Mouse (Mus musculus): Measurements from ENCODE around the gene Pgls. TPM values are rescaled to one million over a fixed set of nuclear protein-coding genes. Genes with fewer than 3 reads are reported as not detected.

Gene Pgls
- 241 and 243 TPM in 2 replicates for polyA plus RNA-seq (2015; fragmentation: Nextera tagmentation; extraction: Ambion mirVana)

DNA sequence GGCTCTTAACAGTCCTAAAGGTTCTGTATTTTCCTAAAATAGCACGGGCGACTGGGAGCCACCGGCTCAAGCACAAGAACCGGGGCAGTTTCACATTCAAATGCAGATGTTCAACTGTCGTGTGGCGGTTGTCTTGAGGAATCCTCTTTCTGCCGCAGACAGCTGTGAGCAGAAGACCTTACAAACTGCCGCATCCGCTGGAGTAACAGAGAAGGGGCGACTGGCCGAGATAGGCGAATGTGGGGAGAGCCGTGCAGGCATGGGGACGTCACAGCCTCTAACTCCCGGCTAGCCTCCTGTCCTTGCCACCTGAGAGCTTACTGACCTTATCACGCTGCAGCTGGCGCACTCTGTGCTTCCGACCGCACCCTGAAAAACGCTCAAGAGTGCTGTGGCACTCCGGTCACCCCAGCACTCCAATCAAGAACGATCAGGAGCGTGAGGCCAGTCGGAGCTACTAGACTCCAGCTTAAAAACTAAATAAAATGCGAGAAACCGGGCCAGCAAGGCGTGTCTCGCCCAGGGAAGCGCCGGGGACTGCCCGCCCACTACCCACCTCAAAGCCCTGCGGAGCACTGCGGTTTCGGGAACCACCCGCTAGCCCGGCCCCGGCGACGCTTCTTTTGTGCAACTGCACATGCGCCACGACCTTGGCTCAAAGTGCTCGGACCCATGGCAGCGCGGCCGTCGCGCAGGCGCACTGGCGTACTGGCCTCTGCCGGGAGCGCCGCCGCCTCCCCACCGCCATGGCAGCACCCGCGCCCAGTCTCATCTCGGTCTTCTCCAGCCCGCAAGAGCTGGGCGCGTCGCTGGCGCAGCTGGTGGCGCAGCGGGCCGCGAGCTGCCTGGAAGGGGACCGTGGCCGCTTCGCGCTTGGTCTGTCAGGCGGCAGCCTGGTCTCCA lies at the start of gene Pgls:
Pgls (plus strand) TSS at position 706 of the 903 bp plus-strand sequence.
- ATAC-seq = peak; percentile 92
- Histone ChIP-seq H3K27me3 (replicated peaks) (no peaks in the 10 kb centered on the region), H3K36me3 (0 out of 2 replicates have a peak, but pooled peaks cover 4% of the 10 kb centered on the region), H3K4me1 (replicated peaks) (peaks cover 27% of the 10 kb centered on the region), H3K4me3 (replicated peaks) (peak within 1 kb of the TSS; percentile 88), H3K9ac (peak within 1 kb of the TSS; percentile 93), H3K4me2 (replicated peaks) (peak within 1 kb of the TSS; percentile 87), H3K27ac (peak within 1 kb of the TSS; percentile 99), H3K9me3 (no peaks in the 10 kb centered on the region)
- under 1% methylated on average over 71 of the region's 71 CpGs for WGBS

DNA sequence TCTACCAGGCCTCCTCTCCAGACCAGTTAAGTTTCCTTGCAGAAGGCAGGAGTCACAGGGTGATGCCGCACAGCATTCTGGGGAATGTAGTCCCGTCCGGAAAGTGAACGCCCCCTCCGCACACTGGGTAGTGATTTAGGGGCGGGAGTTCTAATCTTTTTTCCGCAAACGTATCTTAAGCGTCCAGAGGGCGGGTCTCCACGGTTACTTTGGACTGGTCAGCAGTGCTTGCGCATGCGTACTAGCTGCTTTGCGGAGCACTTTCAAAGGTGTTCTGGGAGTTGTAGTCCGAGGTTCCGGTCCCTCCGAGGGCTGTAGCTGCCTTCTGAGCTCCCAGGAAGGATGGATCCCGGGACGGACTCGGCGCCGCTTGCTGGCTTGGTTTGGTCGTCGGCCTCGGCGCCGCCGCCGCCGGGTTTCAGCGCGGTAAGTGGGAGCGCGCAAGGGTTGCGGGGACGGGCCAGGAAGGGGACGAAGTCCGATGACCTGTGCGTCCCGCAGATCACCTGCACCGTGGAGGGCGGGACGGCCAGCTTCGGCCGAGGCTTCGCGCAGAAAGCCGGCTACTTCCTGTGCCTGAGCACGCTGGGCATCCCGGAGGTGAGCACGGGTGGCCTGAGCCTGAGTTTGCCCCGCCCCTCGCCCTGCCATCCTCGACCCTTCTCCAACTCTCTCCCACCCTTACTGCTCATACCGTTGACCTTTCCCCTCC lies 49.2 kb upstream of the Pgls start, which contains the start of gene Mvb12a:
Mvb12a (plus strand) TSS at position 291 of the 712 bp plus-strand sequence.
- under 1% methylated on average over 55 of the region's 55 CpGs for WGBS
- H3K36me3 ChIP-seq = peaks cover 14% of the 10 kb centered on the region
- peak within 1 kb of the TSS; percentile 68; the same call in 1 of the 2 replicates for H3K27ac ChIP-seq
- peaks cover 13% of the 10 kb centered on the region for H3K4me1 ChIP-seq (replicated peaks)
- H3K27me3 ChIP-seq (replicated peaks) = no peaks in the 10 kb centered on the region
- peak within 1 kb of the TSS; percentile 86 for H3K4me2 ChIP-seq (replicated peaks)
- peak within 1 kb of the TSS; percentile 68 for H3K9ac ChIP-seq
- H3K9me3 ChIP-seq = no peaks in the 10 kb centered on the region
- peak; percentile 97 for ATAC-seq
- H3K4me3 ChIP-seq (replicated peaks) = peak within 1 kb of the TSS; percentile 79

DNA sequence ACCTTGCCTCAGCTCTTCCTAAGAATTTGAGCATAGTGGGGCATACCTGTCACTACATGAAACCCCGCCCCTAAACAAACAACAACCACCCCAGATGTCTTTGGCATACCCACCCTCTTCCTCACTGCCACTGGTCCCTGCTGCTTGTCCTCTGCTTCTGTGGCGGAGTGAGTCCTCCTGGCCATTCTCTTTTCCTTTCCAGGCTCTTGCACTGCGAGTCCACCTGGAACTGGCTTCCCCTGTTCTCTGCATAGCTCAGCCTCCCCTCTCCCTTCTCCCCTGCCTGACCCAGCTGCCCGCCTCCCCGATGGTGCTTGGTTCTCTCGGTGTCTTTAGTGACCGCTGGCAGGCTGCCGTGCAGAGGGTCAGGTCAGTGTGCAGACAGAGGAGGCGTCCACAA lies 48.2 kb upstream of the Pgls start:
- no peak for ATAC-seq
- Histone ChIP-seq H3K27me3 (replicated peaks) (no peaks in the 10 kb centered on the region), H3K9me3 (no peaks in the 10 kb centered on the region), H3K4me1 (replicated peaks) (peaks cover 10% of the 10 kb centered on the region), H3K4me3 (replicated peaks) (peak overlapping the region; percentile 79), H3K27ac (no peak overlapping the region), H3K4me2 (replicated peaks) (peak overlapping the region; percentile 86), H3K9ac (peak overlapping the region; percentile 68), H3K36me3 (peaks cover 21% of the 10 kb centered on the region)
- 83% methylated on average over 9 of the region's 9 CpGs for WGBS

DNA sequence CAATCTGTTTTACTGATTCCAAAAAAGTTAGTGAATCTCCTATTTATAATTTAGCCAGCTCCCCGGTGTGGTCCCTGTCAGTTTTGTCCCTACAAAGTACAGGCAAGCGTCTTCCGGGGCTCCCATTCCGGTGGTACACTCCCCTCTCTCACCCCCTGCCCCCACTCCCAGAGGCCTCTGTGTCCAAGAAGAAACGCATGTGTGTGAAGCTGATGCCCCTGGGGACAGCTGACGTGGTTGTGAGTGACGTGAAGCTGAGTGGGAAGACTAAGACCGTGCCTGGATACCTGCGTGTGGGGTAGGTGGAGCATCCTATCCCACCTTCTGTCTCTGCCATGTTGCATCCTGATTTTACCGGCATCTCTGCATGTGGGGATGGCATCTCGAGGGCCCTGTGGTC lies 46.9 kb upstream of the Pgls start:
- WGBS = 93% methylated on average over 11 of the region's 11 CpGs
- Histone ChIP-seq H3K4me2 (replicated peaks) (no peak overlapping the region), H3K4me3 (replicated peaks) (no peak overlapping the region), H3K9ac (no peak overlapping the region), H3K27ac (no peak overlapping the region), H3K36me3 (peaks cover 23% of the 10 kb centered on the region), H3K9me3 (no peaks in the 10 kb centered on the region), H3K4me1 (replicated peaks) (peaks cover 10% of the 10 kb centered on the region), H3K27me3 (replicated peaks) (no peaks in the 10 kb centered on the region)
- ATAC-seq = no peak

DNA sequence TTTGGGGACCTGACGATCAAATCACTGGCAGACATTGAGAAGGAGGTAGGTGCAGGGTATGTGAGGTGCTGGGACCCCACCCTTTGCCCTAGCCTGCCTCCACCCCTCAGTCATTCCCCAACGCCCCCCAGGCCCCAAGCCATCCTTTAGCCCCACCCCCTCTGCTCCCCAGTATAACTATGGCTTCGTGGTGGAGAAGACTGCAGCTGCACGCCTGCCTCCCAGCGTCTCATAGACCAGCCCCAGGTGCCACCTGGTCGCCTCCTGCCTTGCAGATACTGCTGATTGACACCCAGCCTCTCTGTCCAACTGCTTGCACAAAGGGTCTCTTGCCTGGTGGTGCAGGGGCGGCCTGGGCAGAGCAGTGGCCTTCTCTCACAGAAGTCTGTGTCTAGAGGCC lies 44.4 kb upstream of the Pgls start:
- no peaks in the 10 kb centered on the region for H3K9me3 ChIP-seq
- H3K4me3 ChIP-seq (replicated peaks) = no peak overlapping the region
- no peak overlapping the region for H3K9ac ChIP-seq
- H3K36me3 ChIP-seq = peaks cover 23% of the 10 kb centered on the region
- no peak for ATAC-seq
- H3K4me1 ChIP-seq (replicated peaks) = peaks cover 11% of the 10 kb centered on the region
- no peak overlapping the region for H3K4me2 ChIP-seq (replicated peaks)
- WGBS = 92% methylated on average over 7 of the region's 7 CpGs
- no peaks in the 10 kb centered on the region for H3K27me3 ChIP-seq (replicated peaks)
- H3K27ac ChIP-seq = no peak overlapping the region

DNA sequence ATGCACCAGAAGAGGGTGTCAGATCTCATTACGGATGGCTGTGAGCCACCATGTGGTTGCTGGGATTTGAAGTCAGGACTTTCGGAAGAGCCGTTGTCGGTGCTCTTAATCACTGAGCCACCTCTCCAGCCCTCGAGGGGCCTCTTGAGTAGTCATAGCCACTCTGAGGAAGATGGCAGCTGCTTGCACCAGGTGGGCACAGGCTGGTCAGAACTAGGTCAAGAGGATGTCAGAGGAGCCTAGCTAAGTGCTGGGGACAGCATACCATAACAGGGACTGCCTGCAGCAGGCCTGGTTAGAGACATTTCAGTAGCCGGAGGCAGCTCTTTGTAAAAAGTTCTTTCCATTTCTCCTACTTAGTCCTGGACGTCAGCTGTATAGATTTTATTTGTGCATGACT lies 41.2 kb upstream of the Pgls start:
- ATAC-seq = no peak
- Histone ChIP-seq H3K9me3 (no peaks in the 10 kb centered on the region), H3K4me2 (replicated peaks) (no peak overlapping the region), H3K4me1 (replicated peaks) (0 out of 2 replicates have a peak, but pooled peaks cover 2% of the 10 kb centered on the region), H3K27me3 (replicated peaks) (0 out of 2 replicates have a peak, but pooled peaks cover 4% of the 10 kb centered on the region), H3K27ac (no peak overlapping the region), H3K4me3 (replicated peaks) (no peak overlapping the region), H3K9ac (no peak overlapping the region), H3K36me3 (peaks cover 15% of the 10 kb centered on the region)
- 71% methylated on average over 7 of the region's 7 CpGs for WGBS

DNA sequence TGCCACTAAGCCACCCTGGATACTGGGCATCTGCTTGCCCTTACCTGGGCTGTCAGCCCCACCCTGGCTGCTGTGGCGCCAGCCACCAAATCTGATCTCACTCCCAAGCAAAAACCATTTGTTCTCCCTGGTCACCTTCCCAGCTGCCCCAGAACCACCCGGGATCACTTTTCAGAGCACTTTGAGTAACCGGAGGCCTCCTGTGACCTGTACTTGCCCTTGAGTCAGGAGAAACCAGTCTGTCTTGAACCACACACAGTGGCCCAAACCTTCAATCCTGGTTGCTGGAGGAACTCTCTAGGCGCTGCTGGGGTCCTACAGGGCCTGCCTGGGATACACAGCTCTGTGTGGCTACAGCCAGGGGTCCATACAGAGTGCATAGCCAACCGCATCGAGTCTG lies 39.2 kb upstream of the Pgls start:
- Histone ChIP-seq H3K4me2 (replicated peaks) (no peak overlapping the region), H3K9ac (no peak overlapping the region), H3K9me3 (no peaks in the 10 kb centered on the region), H3K27me3 (replicated peaks) (peaks cover 21% of the 10 kb centered on the region), H3K27ac (no peak overlapping the region), H3K36me3 (peaks cover 9% of the 10 kb centered on the region), H3K4me1 (replicated peaks) (0 out of 2 replicates have a peak, but pooled peaks cover 2% of the 10 kb centered on the region), H3K4me3 (replicated peaks) (no peak overlapping the region)
- 54% methylated on average over 6 of the region's 6 CpGs for WGBS
- no peak; the same call in 1 of the 2 replicates for ATAC-seq

DNA sequence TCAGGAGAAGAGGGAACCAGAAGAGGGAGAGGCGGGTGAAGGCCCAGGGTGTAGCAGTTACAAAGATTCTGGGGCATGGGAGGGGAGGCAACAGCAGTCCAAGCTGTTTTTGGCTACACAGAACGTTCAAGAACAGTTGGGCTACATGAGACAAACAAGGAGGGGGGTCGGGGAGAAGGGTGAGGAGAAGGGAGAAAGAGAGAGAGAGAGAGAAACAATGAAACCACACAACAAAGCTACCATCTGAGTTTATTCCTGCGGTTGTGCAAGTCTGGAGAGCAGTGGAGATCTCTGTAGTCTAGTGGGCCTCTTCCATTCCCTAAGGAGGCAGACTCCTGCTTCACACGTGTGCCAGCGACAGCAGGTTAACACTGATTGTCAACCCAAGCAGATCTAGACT lies 38.0 kb upstream of the Pgls start:
- H3K27ac ChIP-seq = no peak overlapping the region
- H3K9ac ChIP-seq = no peak overlapping the region
- 66% methylated on average over 6 of the region's 6 CpGs for WGBS

DNA sequence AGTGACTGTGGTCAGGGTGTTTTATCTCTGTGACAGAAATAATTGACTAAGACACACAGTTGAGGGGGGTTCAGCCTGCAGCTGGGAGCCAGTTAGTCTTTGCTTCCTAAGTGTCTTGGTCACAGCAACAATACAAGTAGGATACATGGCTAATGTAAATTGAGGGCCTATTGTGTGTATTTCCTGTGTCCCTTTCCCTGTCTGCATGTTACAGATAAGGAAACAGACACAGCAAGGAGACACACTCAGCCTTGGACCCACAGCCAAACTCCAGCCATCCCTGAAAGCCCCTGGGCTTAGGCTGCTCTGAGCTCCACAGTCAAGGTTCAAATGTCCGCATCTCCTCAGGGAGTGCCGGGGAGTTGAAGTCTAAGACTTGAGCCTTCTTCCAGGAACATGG lies 37.3 kb upstream of the Pgls start:
- no peak overlapping the region for H3K4me2 ChIP-seq (replicated peaks)
- H3K9ac ChIP-seq = no peak overlapping the region
- 87% methylated on average over 2 of the region's 2 CpGs for WGBS
- H3K27ac ChIP-seq = no peak overlapping the region
- H3K9me3 ChIP-seq = no peaks in the 10 kb centered on the region
- no peak for ATAC-seq
- H3K4me3 ChIP-seq (replicated peaks) = no peak overlapping the region
- H3K27me3 ChIP-seq (replicated peaks) = peaks cover 39% of the 10 kb centered on the region
- 0 out of 2 replicates have a peak, but pooled peaks cover 15% of the 10 kb centered on the region for H3K4me1 ChIP-seq (replicated peaks)
- H3K36me3 ChIP-seq = no peaks in the 10 kb centered on the region

More for the DNA sequence above, 38.0 kb upstream of the Pgls start:
- H3K9me3 ChIP-seq = no peaks in the 10 kb centered on the region
- no peak overlapping the region for H3K4me3 ChIP-seq (replicated peaks)
- no peak for ATAC-seq
- H3K27me3 ChIP-seq (replicated peaks) = peaks cover 33% of the 10 kb centered on the region
- H3K4me1 ChIP-seq (replicated peaks) = 0 out of 2 replicates have a peak, but pooled peaks cover 11% of the 10 kb centered on the region
- H3K36me3 ChIP-seq = no peaks in the 10 kb centered on the region
- H3K4me2 ChIP-seq (replicated peaks) = no peak overlapping the region

DNA sequence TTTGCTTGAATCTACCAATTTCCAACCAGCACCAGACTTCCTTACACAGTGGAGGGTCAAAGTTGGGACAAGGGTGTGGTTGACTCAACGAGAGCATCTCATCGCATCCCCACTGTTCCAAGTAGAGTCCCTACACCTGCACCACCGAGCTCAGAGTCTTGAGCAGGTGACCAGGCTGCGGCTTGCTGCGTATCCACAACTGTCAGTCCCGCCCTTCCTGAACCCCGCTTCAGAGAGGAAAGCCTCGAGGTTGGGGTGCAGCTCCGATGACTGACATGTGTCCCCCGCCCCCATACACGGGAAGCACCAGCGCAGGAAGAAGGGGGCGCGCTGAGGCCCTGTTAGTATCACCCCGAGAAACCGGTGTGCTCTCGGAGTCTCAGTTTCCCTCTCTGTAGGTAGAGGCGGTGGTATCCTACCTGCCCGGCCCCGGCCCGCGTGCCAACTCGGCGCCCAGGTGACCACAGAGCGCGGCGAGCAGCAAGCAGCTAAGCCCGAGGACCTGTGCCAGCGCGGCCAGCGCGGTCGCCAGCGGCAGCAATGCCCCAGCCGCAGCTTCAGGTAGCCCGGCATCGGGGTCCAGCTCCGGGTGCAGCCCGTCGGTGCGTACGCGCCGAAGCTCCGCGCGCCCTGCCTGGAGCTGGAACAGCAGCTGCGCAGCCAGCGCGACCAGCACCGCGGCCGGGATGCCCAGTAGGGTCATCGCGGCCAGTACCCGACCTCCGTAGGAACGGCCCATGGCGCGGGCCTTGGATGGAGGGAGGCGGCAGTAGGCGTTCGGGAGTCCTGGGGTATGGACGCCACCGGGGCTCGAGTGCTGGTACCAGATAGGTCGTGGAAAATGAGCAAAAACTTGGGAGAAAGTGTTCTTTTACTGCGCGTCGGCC lies 33.7 kb upstream of the Pgls start, which contains the start of gene Tmem221:
Tmem221 (minus strand) TSS at position 801 of the 887 bp plus-strand sequence.
- Histone ChIP-seq H3K27me3 (replicated peaks) (peaks cover 65% of the 10 kb centered on the region), H3K4me2 (replicated peaks) (peak within 1 kb of the TSS; percentile 72), H3K36me3 (no peaks in the 10 kb centered on the region), H3K27ac (no peak within 1 kb of the TSS), H3K9me3 (no peaks in the 10 kb centered on the region), H3K9ac (peak within 1 kb of the TSS; percentile 18; the same call in 1 of the 2 replicates), H3K4me3 (replicated peaks) (peak within 1 kb of the TSS; percentile 37), H3K4me1 (replicated peaks) (peaks cover 18% of the 10 kb centered on the region)
- peak; percentile 50 for ATAC-seq
- WGBS = 4% methylated on average over 70 of the region's 70 CpGs

DNA sequence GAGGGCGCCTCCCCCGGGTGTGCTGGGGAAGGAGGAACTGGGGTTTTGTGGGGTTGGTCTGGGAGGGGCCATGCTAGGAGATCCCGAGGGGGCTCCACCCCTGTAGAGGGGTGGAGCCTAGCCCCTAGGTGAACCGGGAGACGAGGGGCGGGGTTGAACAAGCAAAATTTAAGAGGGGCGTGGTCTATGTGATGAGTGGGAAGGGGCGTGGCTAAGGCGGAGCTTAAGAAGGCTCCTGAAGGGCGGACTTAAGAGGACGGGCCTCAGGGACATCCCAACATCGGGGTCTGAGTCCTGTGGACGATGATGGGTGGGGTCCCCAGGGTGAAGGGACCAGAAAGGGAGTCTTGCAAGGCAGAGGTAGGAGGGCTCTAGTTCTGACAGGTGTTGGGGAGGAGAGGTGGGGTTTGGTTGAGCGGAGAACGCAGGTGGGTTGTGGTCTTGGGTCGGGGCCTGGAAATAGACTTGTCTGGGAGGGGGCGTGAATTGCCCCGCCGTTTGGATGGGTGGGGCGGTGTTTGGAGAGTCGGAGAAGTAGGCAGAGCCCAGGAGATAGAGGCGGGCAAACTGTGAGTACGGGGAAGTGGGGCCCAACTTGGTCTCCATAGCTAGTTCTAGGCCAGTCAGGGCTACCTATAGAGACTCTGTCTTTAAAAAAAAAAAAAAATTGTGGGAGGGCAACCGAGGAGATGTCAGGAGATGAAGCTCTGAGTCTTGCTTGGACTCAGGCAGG lies 32.9 kb upstream of the Pgls start:
- Histone ChIP-seq H3K27me3 (replicated peaks) (peaks cover 65% of the 10 kb centered on the region), H3K27ac (no peak overlapping the region), H3K9ac (peak overlapping the region; percentile 18; the same call in 1 of the 2 replicates), H3K4me2 (replicated peaks) (peak overlapping the region; percentile 72), H3K9me3 (no peaks in the 10 kb centered on the region), H3K4me1 (replicated peaks) (peaks cover 18% of the 10 kb centered on the region), H3K36me3 (no peaks in the 10 kb centered on the region), H3K4me3 (replicated peaks) (peak overlapping the region; percentile 37)
- WGBS = 1% methylated on average over 24 of the region's 24 CpGs
- ATAC-seq = peak; percentile 78
